ENCODE assay signal across 8 mouse cellular contexts in genomic region chr13:110039779-110040498, GRCm38 (mm10).
A peak's percentile ranks its signal among the peaks of the same experiment; 100 is the strongest.
DNase-seq lines count a peak whose midpoint lies in the region.

No protein-coding gene starts in this region.

- peak; percentile 6 to 58 for DNase-seq in heart, adult 18-20 months
- DNase-seq in heart, postnatal 25 days (ENCODE audit: low spot score) = no peak
- DNase-seq in thymus, postnatal 0 days (ENCODE audit: low spot score) = peak; percentile 56
- no peak for DNase-seq in thymus, postnatal 36 days
- peak; percentile 81 for DNase-seq in embryo, embryonic 10.5 days (ENCODE audit: low spot score)
- DNase-seq in layer of hippocampus, postnatal 10 days (ENCODE audit: low spot score in 2 of 2) = peak; percentile 30 to 49
- DNase-seq in naive thymus-derived CD4-positive, alpha-beta T cell, adult 2 months (ENCODE audit: low read depth) = peak; percentile 65
- DNase-seq in urinary bladder, postnatal 4 days (ENCODE audit: low spot score in 2 of 2) = no peak

- intact Hi-C loops in heart, postnatal 25 days (cut with DNase I) = loop anchor here (2.0 kb wide), 1 partner anchor 117 kb away; no protein-coding TSS in a partner anchor

Comparison
In these comparisons a context has a peak if more than half of its experiments do, and no peak if none do; other contexts are left out.
1. DNase-seq: peak in heart, adult 18-20 months (2 of 2), thymus, postnatal 0 days (single experiment), embryo, embryonic 10.5 days (single experiment), layer of hippocampus, postnatal 10 days (2 of 2) and naive thymus-derived CD4-positive, alpha-beta T cell, adult 2 months (single experiment); none in heart, postnatal 25 days (single experiment), thymus, postnatal 36 days (0 of 2) and urinary bladder, postnatal 4 days (0 of 2).